Mouse (Mus musculus): Measurements from ENCODE around the gene Gm21988. TPM values are rescaled to one million over a fixed set of nuclear protein-coding genes. Genes with fewer than 3 reads are reported as not detected.

Gm21988 gene
- polyA plus RNA-seq, 2 experiments from 2014 or later = 5.2 to 7.6 TPM

DNA sequence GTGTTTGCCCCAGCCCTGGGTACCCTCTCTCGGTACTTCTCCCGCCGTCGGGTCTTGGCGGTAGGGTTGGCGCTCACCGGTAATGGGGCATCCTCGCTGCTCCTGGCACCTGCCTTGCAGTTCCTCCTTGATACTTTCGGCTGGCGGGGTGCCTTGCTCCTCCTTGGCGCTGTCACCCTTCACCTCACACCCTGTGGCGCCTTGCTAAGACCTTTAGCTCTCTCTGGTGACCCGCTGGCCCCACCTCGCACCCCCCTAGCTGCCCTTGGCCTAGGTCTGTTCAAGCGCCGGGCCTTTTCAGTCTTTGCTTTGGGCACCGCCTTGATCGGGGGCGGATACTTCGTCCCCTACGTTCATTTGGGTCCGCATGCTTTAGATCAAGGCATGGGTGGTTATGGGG is 24.3 kb downstream of the Gm21988 start:
- ATAC-seq = no peak

DNA sequence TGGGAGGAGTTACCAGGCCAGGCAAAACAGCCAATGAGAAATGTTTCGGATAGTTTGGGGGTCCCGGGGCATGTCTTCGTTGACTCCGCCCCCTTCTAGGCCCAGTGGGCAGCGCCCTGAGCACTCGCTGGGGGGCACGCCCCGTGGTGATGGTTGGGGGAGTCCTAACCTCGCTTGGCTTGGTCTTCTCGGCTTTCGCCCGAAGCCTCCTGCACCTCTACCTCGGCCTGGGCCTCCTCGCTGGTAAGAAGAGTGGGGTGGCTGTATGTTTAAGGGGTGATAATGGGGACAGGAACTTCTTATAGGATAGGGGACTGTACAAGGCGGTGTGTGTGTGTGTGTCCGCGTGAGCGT is 24.8 kb downstream of the Gm21988 start:
- no peak for ATAC-seq

DNA sequence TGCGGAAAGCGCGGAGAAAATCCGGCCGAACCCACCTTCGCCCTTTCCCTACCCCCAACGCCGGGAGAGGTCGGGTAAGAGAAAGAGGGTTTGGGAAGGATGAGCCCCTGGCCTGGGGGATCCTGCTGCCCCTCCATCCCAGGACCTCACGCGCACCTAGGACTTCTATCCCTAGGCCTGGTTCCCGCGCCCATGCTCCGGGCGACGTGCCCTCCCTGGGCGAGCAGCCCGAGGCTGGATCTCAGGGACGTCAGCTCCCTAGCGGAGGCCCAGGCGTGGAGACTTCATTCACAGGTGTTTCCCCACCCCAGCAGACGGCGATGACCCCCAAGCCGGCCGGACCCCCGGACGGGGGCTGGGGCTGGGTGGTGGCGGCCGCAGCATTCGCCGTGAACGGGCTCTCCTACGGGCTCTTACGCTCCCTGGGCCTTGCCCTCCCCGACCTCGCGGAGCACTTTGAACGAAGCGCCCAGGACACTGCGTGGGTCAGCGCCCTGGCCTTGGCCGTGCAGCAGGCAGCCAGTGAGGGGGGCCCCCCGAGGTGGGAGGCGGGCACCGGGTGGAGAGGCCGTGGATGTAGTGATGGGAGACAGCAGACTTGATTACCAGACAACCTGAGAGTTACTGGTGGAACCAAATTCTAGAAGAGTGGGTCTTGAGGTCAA is 25.3 kb downstream of the Gm21988 start:
- no peak for ATAC-seq

DNA sequence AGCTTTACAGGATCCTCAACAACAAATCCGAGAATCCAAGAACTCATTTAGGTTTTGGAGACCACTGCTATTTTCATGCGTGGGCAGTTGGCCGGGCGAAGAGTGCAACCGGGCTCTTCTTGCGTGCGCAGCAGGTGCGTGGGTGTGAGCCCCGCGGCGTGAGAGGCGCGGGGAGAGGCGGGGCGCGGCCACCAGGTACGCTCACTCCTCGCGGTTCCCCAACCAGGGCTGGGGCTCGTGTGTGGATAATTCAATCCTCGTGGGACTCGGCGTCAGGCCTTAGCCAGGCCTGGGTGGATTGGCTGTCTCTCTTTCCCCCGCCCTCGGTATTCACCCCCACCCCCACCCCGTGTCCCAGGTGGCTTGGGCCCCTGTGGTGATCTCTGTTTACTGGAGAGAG is 25.9 kb downstream of the Gm21988 start:
- ATAC-seq = no peak

DNA sequence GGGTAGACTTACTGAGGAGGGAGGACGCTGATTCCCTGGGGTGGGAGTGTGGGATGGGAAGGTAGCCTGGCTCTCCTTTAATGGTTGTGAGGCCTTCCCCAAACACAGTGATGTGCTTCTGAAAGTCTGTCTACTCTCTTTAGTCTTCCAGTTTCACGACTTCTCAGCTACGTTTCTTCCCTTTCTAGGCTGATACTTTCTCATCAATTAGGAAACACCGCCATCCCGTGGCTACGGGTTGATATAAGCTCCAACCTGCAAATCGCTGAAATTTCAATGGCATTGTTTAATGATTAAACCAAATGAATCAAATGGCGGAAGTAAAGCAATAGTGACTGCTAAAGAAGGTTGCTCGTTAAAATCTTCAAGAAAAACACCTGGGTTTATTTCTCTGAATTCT is 26.7 kb downstream of the Gm21988 start:
- ATAC-seq = no peak

DNA sequence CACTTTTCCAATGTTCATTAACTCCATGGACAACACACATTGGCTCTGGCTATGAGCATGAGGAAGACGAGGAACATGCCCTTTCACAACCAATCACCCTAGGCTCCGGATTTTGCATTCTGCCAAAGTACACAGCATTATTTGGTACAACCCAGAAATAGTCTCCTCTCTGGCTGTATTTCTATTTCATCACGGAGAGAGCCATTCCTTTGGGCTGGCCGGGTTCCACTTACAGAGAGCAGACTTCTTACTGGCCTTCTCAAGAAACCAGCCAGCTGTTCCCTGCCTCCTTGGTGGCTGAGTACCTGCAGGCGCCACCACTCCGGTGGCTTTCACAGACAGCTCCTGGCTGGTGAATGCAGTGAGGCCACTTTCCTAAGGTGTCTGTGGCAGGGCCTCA is 27.2 kb downstream of the Gm21988 start, which contains the start of gene Slc16a11:
TSS of gene Slc16a11 (plus strand) at position 330 of the 400 bp plus-strand sequence.
- no peak for ATAC-seq

DNA sequence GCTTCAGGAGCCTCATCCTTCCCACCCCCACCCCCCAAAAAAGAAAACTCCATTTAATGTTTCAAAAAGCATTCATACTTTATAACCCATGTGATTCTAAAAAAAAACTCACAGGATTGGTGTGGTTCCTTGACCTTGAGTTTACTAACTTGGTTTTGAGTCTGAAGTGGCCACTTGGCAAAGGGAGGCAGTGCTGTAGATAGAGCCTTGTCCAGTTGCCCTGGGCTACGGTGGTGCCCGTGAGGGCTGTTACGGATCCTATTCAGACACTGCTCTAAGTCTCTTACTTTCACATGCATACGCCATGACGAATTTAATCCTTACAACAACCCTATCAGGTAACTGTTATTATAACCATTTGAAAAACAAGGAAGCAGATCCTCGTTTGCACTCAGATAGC is 27.7 kb downstream of the Gm21988 start:
- ATAC-seq = no peak

DNA sequence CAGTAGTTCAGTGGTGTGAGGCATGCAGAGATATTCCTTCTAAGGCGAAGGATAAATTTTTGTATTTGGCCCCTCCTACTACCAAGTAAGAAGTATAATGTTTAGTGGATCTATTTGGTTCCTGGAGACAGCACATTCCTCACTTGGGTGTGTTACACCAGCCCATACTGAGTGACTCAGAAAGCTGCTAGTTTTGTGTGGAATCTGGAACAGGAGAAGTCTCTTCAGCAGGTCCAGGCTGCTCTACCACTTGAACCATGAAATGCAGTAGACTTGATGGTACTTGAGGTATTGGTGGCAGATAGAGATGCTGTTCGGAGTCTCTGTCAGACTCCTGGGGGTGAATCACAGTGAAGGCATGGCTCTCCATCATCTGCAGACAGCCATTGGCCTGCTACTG is 28.9 kb downstream of the Gm21988 start:
- ATAC-seq = no peak

DNA sequence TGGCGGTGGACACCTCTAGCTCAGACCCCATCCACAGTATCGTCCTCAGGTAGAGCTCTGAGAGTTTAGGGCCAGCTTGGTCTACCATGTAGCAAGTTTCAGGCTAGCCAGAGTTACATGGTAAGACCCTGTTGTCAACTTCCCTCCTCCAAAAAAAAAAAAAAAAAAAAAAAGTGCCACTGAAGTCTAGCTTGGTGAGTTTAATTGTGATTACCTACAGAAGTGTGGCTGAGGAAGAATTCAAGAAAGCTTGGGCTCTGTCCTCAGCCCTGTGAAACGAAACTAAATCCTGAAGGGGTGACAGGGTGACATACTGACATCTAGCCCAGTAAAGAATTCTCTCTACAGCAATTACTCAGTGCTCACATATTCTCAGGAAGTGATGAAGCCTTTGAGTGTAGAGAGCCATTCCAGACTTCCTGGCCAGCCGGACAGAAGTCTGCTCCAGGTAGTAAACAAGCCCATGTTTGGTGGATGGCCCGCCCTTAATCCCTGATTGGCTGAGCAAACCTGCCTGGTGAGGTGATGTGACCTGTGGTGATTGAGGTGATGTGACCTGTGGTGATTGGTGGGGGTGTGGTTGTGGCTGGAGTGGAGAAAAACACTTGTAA is 30.7 kb downstream of the Gm21988 start:
- ATAC-seq = no peak

DNA sequence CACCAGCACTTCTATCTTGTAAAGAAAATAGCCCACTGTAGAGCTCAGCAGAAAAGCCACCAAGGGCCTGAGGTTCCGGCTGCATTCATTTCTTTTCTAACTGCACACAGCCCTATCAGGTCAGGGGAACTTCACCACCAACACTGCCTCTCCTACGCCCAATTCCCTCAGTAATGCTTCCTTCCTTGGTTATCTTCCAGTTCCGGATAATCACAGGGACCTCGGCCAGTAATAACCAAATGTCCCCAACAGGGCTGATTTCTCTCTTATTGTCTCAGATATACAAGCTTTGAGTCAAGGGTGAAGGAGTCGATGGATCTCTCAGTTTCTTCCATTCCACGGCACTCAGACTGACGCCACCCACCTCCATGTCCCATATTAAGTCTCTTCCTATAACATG is 32.3 kb downstream of the Gm21988 start:
- no peak for ATAC-seq

DNA sequence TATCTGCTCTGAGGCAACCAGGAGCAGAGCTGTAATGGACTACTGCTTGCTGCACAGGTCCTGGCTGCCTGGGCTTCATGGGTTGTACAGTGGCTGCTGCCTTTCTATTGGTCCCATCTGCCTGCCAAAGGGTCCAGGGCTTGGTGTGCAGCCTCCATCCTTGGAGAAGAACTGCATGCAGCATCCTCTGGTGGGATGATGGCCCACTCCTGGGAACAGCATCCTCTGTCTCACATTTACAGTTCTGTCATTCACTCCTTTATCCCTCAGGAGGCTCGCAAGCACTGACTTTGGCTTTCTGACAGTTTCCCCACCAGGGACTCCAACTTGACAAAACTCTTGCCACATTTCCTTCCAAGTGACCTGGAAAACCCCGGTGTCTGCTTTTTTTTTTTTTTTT is 32.8 kb downstream of the Gm21988 start:
- ATAC-seq = no peak

DNA sequence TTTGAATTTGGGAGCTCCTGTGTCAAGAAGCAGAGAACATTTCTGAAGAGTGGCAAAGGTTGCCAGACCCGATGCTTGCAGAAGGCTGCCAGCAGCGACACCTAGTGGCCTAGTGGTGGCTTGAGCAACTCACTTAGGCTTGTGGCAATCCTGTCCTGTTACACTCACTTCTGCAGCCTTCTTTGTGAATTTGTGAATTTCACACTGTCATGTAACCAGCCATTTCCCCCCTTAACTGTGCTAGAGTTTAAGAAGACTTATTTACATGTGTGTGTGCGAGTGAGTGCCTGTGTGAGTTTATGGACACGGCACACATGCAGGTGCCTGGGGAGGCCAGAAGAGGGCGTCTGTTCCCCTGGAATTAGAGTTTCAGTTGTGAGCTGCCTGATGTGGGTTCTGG is 37.9 kb downstream of the Gm21988 start:
- no peak for ATAC-seq

DNA sequence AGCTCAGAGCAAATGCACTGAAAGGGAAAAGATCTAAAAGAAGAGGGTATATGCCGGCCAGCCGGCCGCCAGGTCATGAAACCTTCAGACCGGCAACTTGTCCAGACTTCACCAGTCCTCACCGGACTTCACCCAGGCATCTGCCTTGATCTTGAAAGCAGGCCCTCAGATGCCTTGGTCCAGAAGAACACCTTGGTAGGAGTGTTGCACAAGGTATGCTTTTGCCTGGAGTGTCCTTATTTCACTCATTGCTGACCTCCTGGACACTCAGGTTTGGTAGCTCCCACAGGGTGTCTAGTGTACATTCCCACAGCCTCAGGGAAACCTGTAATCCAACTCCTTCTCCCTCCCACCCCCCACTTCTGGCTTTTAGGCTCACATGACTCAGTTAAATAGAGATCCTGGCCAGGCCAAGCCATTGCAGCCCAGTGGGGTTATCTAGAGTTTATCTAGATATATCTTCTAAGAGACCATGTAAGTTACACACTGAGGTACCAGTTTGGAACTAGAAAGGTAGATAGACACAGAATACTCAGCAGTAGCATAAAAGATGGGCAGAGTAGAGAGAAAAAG is 39.5 kb downstream of the Gm21988 start:
- ATAC-seq = no peak

DNA sequence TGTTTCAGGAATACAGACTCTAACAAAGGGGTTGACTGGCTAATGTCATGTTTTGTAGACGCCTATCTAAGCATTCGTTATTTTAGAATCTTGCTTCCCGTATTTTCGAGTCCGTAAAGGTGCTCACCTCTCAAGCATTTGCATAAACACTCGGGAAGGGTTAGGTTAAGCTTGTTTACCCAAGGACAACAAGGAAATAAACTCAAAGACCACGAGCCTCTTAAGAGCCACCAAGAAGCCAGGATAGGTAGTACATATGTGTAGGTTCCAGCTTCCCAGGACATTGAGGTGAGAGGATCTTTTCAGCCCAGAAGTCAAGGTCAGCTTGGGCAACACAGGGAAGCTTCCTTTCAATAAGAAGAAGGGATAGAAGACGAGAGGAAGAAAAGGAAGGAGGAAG is 40.5 kb downstream of the Gm21988 start:
- ATAC-seq = no peak

DNA sequence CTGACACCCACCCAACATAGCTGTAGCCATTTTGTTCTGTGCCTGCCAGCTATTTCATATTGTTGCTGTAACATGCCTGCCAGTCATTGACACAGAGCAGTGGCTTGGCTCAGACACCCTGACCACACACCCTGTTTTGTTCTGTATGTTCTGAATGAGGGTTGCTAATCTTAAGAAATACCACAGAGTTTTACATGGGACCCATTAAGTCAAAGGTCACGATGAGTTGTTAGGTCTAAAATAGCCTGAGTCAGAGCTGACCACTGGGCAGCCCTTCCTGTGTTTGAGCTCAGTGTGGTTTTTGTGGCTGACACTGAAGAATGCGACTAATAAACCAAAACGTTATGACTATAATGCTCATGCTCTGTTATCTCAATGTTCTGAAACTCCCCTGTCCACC is 41.3 kb downstream of the Gm21988 start:
- no peak for ATAC-seq

DNA sequence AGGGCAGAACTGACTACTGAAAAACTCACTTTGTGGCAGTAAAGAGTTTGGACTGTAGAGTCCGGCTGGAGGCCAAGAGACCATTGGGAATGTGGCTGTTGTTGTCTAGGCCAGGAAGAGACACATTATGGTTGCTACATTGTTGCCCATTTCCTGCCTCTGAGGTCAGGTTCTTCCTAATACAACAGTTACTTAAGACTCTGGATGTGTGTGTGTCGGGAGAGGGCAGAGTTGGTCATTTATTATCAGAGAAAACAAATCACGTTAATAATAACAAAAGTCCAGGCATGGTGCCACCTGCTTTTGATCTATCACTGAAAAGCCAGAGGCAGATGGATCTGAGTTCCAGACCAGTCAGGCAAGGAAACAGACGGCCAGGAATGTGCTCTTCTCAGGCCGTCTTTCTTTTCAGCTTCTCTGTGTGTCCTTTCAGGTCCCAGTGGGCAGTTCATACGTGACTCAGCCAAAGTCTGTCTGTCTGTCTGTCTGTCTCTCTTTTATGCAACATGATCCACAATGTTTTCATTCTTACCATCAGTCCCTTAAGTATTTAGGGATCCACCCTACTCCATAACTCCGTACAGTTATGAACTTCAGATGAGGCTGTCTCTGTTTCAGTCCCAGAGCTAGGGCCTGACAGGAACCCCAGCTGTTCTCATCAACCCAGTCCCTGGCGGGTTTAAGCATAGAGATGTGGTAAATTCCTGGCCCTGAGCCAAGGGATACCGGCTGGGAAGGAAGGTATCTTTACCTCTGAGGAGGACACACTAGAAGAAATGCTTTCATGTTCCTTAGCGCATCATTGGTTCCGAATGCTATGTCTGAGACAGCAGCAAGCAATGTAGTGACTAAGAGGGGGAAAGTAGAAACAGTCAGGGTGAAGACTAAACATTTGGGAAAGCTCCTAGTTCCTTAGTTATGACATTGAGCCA is 46.0 kb downstream of the Gm21988 start:
- ATAC-seq = no peak

DNA sequence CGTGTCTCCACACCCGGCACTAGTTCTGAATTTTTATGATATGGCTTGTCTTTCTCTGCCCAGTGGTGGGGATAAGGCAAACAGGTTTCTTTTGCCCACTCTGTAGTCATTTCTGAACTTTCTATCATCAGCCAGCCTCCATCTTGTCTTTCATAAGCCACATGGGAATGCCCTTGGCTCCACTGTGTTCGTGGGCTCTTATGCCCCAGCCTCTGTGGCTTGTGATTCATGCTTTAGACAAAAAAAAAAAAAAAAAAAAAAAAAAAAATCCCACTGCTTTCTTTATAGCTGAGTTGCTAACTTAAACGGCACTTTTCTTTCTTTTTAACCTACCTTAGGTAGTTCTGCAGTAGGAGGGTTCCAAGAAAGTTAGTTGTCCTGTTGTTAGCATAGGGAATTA is 47.5 kb downstream of the Gm21988 start:
- no peak for ATAC-seq

DNA sequence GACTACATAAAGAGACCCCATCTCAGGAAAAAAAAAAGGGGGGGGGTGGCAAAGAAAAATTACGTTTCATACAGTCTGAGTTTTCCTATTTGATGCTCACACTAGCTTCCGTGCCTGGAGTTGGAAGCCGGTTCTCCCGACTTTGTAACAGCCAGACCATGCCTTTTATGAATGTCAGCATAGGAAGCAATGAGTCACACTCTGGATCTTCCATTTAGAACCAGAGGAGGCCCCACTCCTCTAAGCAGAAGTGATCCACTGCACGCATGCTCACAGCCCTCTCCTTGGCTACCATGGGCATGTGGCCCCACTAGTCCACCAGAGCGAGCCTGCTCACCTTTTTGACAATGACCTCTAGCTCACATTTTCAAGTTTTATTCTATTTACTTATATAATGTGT is 48.4 kb downstream of the Gm21988 start:
- no peak for ATAC-seq

DNA sequence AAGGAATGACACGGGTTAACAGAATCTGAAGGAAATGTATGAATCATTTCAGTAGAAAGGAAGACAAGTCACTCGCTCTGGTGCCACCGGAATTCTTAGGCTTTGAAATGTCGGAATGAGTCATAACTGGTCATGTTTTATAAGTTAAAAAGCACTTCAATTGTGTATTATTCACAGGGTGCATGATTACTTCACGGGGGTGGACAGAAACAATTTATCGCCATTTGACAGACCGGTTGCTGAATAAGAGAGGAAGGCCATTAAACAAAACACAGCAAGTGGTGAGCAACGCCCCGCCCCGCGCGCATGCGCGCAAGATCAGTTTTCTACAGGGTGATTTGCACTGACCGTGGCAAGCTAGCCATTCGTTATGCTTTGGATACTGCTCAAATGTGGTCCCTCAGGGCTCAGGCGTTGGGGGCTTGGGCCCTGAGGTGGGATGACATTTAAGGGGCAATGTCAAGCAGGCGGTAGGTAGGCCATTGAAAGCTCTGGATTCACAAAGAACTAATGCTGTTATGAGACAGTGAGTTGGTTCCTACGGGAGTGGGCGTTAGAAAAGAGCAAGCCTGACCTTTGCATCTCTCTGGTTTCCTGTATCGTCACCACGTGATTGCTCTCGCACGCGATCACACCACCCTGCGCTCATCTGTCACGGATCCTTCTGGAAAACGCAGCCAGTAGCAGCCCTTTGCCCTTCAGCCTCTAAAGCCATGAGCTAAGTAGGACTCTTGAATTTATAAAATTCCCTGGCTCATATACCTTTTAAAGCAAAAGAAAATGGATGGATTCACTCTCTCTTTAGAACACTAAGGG is 50.1 kb downstream of the Gm21988 start:
- ATAC-seq = no peak

Data from activated CD4-positive, CD25-positive, alpha-beta regulatory T cell, adult 4 months (primary cell).